In genomic region chr3:66981706-66982105, GRCm38 (mm10) we compare ENCODE assay signal across 8 mouse cellular contexts. TPM values are rescaled to one million over a fixed set of nuclear protein-coding genes. Genes with fewer than 3 reads are reported as not detected.
DNase-seq lines count a peak whose midpoint lies in the region; TF ChIP-seq lines count a peak whose summit lies in the region.

Gene Shox2, minus strand, starts transcription at chr3:66981771.

- H3K27me3 ChIP-seq in forebrain, embryonic 10.5 days (ENCODE audit: poor library complexity, severe bottlenecking): peaks cover 85% of the 10 kb centered on the region
- H3K27me3 ChIP-seq in limb, embryonic 10.5 days (ENCODE audit: low read depth, poor library complexity, severe bottlenecking): peaks cover 42% of the 10 kb centered on the region; the same call in 1 of the 2 replicates

- no peaks in the 10 kb centered on the region for H3K9me3 ChIP-seq in forebrain, embryonic 10.5 days
- no peaks in the 10 kb centered on the region for H3K9me3 ChIP-seq in limb, embryonic 10.5 days (replicated peaks)

- DNase-seq in embryo, embryonic 10 days (ENCODE audit: low spot score): peak; percentile 29
- no peak for DNase-seq in embryo, embryonic 9.5 days (ENCODE audit: extremely low spot score)
- peak; percentile 73 for DNase-seq in A20 (ENCODE audit: low read depth, low spot score)
- peak; percentile 45 for DNase-seq in forebrain, embryonic 10.5 days (ENCODE audit: extremely low spot score, low spot score)
- peak; percentile 76 for DNase-seq in limb, embryonic 10.5 days (ENCODE audit: low spot score)
- no peak for DNase-seq in frontal cortex, postnatal 36 days (ENCODE audit: low spot score in 2 of 2)
- DNase-seq in frontal cortex, postnatal 10 days (ENCODE audit: low spot score in 2 of 2): no peak

- H3K4me1 ChIP-seq in forebrain, embryonic 10.5 days: peaks cover 59% of the 10 kb centered on the region
- H3K4me1 ChIP-seq in limb, embryonic 10.5 days: peaks cover 49% of the 10 kb centered on the region
- H3K4me1 ChIP-seq in olfactory bulb, adult 2 months (ENCODE audit: control insufficient read depth, insufficient read depth, low read length): peaks cover 8% of the 10 kb centered on the region

- peak within 1 kb of the TSS; percentile 61 for H3K4me3 ChIP-seq in forebrain, embryonic 10.5 days
- peak within 1 kb of the TSS; percentile 73 for H3K4me3 ChIP-seq in limb, embryonic 10.5 days
- peak within 1 kb of the TSS; percentile 16 for H3K4me3 ChIP-seq in olfactory bulb, adult 2 months (ENCODE audit: insufficient read depth, low read depth, low read length)

- H3K36me3 ChIP-seq in forebrain, embryonic 10.5 days (replicated peaks): no peaks in the 10 kb centered on the region
- peaks cover 14% of the 10 kb centered on the region for H3K36me3 ChIP-seq in limb, embryonic 10.5 days

- WGBS in forebrain, embryonic 10.5 days: 0% methylated on average over 15 of the region's 15 CpGs
- WGBS in limb, embryonic 10.5 days: 1% methylated on average over 15 of the region's 15 CpGs
- WGBS in olfactory bulb, adult 2 months: 3% methylated on average over 15 of the region's 15 CpGs

- peak within 1 kb of the TSS; percentile 81 for H3K27ac ChIP-seq in forebrain, embryonic 10.5 days
- H3K27ac ChIP-seq in limb, embryonic 10.5 days: peak within 1 kb of the TSS; percentile 99
- H3K27ac ChIP-seq in olfactory bulb, adult 2 months (ENCODE audit: insufficient read depth, low read depth, low read length): no peak within 1 kb of the TSS

- TF ChIP-seq POLR2A in olfactory bulb, adult 2 months (IDR thresholded peaks at IDR 0.05; ENCODE audit: insufficient read depth, low read depth, low read length): no peak

- no peak for TF ChIP-seq CTCF in olfactory bulb, adult 2 months (IDR thresholded peaks at IDR 0.05; ENCODE audit: insufficient read depth, low read depth, low read length)

RNA-seq across cellular contexts. Expression of gene Shox2, which starts in this region (rescaled TPM):
- 3.4 and 6.6 TPM in 2 replicates for polyA plus RNA-seq in forebrain, embryonic 10.5 days (2016; fragmentation: Nextera tagmentation; extraction: Ambion mirVana)
- 101 and 131 TPM in 2 replicates for polyA plus RNA-seq in limb, embryonic 10.5 days (2016; fragmentation: Nextera tagmentation; extraction: Ambion mirVana)
- not detected in 2 replicates for polyA plus RNA-seq in olfactory bulb, adult 2 months (2012; ENCODE audit: insufficient read depth, insufficient read length, low replicate concordance, missing spikeins)

Comparison
In these comparisons a context has a peak if more than half of its experiments do, and no peak if none do; other contexts are left out.
1. RNA of gene Shox2 (polyA plus RNA-seq): 101 to 131 TPM in limb, embryonic 10.5 days; 3.4 to 6.6 TPM in forebrain, embryonic 10.5 days and not detected in olfactory bulb, adult 2 months; every median in the first group is over 10 times any median in the second.
2. DNase-seq: peak in embryo, embryonic 10 days (single experiment), A20 (single experiment), forebrain, embryonic 10.5 days (single experiment) and limb, embryonic 10.5 days (single experiment); none in embryo, embryonic 9.5 days (single experiment), frontal cortex, postnatal 36 days (0 of 2) and frontal cortex, postnatal 10 days (0 of 2).
3. H3K4me3 ChIP-seq: peak in every context shown above with its lines; median percentile 73 in limb, embryonic 10.5 days; 61 in forebrain, embryonic 10.5 days; 16 in olfactory bulb, adult 2 months.